Mouse (Mus musculus) embryo, embryonic 11 days (tissue): Measurements from ENCODE around the gene Mthfd1l.
A peak's percentile ranks its signal among the peaks of the same experiment; 100 is the strongest.

Experiments
- DNase-seq: peaks from one replicate; pipeline ENCODE4 v3.0.0-alpha.2; 2015

The Mthfd1l gene

DNA sequence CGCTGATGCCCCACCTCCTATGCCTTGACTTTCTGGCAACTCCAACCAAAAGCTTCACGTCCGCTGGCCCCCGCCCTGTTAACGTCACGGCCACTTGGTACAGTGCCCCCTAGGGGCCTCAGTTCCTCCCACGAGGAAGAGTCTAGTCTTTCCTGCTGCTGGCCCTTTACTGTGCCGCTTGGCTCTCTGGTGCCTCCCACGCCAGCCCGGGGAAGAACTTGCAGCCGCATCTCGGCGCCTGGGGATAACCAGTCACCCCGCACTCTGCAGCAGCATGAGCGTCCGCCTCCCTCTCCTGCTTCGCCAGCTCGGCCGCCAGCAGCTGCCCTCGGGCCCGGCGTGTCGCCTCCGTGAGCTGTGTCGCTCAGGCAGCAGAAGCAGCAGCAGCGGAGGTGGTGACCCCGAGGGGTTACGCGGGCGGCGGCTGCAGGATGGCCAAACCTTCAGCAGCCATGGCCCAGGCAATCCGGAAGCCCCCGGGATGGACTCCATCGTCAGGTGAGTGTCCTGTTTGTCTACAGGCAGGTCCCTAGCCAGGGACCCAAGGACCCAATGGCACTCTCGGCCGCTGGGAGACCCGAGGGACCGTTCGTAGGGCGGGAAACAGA is at the start of gene Mthfd1l:
Mthfd1l (plus strand) TSS at position 138 of the 608 bp plus-strand sequence.
- peak; percentile 92 for DNase-seq

GRCm38 (mm10) chr10:3928008-3928545 is 44.8 kb upstream of the Mthfd1l start:
- DNase-seq = no peak

GRCm38 (mm10) chr10:3931831-3932230 is 41.1 kb upstream of the Mthfd1l start:
- no peak for DNase-seq

DNA sequence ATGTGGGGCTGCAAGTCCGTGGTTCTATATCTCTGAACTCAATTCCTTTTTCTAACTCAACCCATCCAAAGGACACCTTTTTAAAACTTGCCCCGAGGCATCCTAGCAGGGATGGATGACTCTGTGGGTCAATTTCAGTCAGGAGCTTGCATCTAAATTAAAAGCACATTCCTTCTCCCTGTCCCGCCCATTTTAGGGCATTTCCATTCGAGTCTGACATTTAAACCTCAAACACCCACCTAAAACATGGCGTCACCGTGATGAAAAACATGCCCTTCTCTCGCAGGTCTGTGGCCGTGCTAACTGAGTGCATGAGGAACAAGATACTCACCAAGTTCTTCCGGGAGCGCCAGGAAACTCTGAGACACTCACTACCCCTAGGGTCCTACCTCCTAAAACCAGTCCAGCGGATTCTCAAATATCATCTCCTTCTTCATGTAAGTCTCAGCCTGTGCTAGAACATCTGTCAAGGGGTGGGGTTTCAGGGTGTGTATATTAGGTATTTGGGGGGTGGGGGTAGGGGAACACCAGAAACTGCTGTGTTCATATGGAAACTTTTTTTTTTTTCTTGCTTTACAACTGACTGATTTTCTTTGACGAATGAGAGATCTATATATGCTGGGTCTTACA is 39.5 kb upstream of the Mthfd1l start:
- peak; percentile 19 for DNase-seq

GRCm38 (mm10) chr10:3936864-3937263 is 36.1 kb upstream of the Mthfd1l start:
- no peak for DNase-seq

DNA sequence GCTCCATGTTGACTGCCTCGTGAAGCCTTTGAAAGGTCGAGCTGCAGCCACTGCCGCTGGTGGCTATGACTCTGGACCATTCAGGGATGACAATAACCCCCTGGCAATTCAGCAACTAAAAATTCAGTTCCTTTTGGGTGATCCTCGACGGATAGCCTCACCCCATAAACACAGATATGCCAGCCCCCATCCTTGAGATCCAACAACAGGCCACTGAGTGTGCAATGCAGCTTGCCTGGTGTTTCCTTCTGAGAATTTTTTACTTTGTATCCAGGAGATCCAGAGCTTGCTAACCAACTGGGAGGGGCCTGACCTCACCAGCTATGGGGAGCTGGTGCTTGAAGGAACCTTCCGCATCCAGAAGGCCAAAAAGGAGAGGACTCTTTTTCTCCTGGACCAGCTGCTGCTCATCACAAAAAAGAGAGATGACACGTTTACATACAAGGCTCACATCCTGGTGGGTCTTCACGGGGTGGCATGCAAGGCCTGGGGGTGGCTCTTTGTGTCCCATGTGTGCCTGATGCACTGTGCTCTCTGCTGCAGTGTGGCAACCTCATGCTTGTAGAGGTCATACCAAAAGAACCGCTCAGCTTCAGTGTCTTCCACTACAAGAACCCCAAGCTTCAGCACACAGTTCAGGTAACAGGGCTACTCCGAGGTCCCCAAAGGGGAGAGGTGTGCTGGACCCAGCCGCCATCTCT is 32.9 kb upstream of the Mthfd1l start:
- no peak for DNase-seq

- no peak for DNase-seq
Observed at GRCm38 (mm10) chr10:3940596-3940975, 32.3 kb upstream of the Mthfd1l start.

- peak; percentile 37 for DNase-seq
Observed at GRCm38 (mm10) chr10:3941054-3941757, 31.7 kb upstream of the Mthfd1l start.

DNA sequence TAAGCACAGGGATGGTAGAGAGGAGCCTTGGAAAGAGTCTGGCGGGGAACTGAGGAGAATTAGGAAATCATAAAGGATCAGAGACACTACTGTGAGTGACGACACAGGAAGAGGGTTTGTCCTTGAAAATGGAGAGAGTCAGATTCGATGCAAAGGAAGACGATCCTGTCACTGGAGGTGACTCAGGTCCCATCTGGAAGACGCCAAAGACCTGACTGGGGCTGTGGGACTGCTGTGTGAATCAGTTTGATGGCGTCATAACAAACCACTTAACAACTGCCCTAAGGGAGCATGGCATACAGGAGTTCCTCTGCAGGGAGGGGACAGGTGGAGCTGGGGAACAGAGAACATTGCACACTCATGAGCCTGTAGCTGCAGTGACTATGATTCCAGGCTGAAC is 30.6 kb upstream of the Mthfd1l start:
- no peak for DNase-seq

GRCm38 (mm10) chr10:3943492-3944395 is 29.2 kb upstream of the Mthfd1l start:
- peak; percentile 84 for DNase-seq

GRCm38 (mm10) chr10:3946871-3947270 is 26.0 kb upstream of the Mthfd1l start:
- DNase-seq = no peak

DNA sequence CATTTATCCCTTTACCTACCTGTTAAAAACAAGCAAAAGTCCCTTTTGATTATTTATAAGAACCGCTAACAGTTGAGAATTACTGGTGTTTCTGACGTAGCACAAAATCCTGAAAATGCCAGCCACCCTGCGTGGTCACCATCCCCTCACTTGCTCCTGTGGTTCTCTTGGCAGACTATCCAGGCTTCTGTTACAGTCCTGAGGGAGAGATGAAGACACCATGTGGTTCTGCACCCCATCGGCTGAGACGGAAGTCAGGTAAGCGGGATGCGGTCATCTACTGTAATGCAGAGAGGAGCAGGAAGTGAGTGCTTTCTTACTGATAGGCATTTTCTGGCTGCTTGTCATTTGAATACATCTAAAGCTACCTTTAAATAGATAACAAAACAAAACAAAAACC is 25.6 kb upstream of the Mthfd1l start:
- DNase-seq = no peak

- DNase-seq = no peak
Observed at GRCm38 (mm10) chr10:3949306-3949705, 23.6 kb upstream of the Mthfd1l start.

GRCm38 (mm10) chr10:3956471-3956870 is 16.4 kb upstream of the Mthfd1l start:
- no peak for DNase-seq

DNA sequence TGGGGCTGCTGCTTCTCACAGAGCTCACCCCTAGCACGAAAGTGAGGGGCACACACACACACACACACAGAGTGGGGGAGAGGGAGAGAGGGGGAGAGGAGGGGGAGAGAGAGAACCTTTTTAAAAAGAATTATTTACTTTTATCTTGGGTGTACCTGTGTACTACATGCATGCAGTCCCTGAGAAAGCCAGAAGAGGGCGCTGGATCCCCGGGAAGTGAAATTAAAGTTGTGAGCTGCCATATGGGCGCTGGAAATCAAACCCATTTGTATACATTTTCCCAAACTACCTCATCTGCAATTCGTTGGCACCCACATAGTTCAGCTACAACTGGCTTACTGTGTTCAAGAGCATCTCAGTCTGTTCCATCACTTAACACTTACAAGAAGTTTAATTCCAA is 14.3 kb upstream of the Mthfd1l start:
- no peak for DNase-seq

DNA sequence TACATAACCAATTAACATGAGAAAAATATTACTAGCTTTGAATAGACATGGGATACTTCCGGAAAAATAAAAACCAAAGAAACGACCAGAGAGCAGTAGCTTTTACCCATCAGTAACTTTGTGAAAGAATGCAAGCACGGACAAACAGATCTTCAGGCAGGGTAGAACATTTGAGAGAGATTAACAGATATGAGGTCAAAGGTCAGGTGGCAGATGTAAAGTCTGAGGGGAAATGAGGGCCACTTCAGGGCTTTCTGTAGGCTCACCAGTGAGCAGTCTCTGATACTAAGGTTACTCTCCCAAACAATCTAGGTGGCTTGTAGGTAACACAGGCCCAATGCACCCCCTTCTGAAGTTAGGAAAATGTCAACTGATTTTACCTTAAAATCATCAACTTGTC is 3.9 kb upstream of the Mthfd1l start:
- peak; percentile 45 for DNase-seq

GRCm38 (mm10) chr10:3972237-3972636 is 681 bp upstream of the Mthfd1l start:
- no peak for DNase-seq

- DNase-seq = peak; percentile 92
Observed at GRCm38 (mm10) chr10:3973589-3974070, 712 bp downstream of the Mthfd1l start.

- DNase-seq = no peak
Observed at GRCm38 (mm10) chr10:3974380-3974779, 1.5 kb downstream of the Mthfd1l start.

DNA sequence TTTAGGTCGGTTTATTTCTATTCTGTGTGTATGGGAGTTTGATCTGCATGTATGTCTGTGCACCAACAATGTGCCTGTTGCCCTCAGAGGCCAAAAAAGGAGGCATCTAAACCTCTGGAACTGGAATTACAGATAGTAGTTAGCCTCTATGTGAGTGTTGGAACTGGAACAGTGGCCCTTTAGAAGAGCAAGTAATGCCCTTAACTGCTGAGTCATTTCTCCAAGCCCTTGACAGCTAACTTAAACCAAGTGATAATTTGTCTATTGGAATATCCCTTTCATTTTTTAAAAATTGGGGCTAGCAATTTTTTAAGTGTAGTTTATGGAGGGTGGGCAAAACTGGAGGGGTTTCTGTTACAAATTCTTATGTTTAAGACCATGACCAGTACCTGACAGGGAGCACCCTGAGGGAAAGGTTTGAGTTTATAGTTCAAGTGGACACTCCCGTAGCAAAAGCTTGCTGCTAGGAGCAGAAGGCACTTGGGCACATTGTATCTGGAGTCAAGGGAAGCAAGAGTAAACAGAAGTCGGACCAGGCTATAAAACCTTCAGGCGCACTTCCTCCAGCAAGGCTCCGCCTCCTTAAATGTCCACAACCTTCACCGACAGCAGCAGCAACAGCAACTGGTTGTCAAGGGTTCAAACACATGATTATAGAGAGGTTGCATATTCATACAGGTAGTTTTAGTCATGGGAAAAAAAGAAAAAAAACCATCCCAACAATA is 3.1 kb downstream of the Mthfd1l start:
- no peak for DNase-seq

GRCm38 (mm10) chr10:3976623-3977010 is 3.7 kb downstream of the Mthfd1l start:
- DNase-seq = no peak
